Mouse (Mus musculus) forebrain, embryonic 16.5 days (tissue): Measurements from ENCODE around the gene Klf16. TPM values are rescaled to one million over a fixed set of nuclear protein-coding genes. Genes with fewer than 3 reads are reported as not detected.
A peak's percentile ranks its signal among the peaks of the same experiment; 100 is the strongest.

Source experiments
- ATAC-seq: fragments of 200-750 bp; cut with Nextera tagmentation; 2 replicates; pipeline ENCODE4 v1.8.0; 2017; ENCODE audit warnings: mild to moderate bottlenecking, moderate library complexity
- H3K27ac ChIP-seq: fragments of 300-500 bp; sonication (generic); 2 replicates; pipeline ENCODE4 v1.5.1; 2014; ENCODE audit warnings: low read length, control low read depth
- H3K27me3 ChIP-seq: fragments of 300-500 bp; sonication (generic); replicated peaks from 2 replicates; pipeline ENCODE4 v1.6.1; 2014; ENCODE audit warnings: low read length; ENCODE audit not compliant: control insufficient read depth, insufficient read depth
- H3K36me3 ChIP-seq: fragments of 300-500 bp; sonication (generic); 2 replicates; pipeline ENCODE4 v1.6.1; 2014; ENCODE audit not compliant: control insufficient read depth, insufficient read depth
- H3K4me1 ChIP-seq: fragments of 300-500 bp; sonication (generic); replicated peaks from 2 replicates; pipeline ENCODE4 v1.6.1; 2014; ENCODE audit warnings: low read length; ENCODE audit not compliant: control insufficient read depth, insufficient read depth
- H3K4me2 ChIP-seq: fragments of 300-500 bp; sonication (generic); 2 replicates; pipeline ENCODE4 v1.6.1; 2014; ENCODE audit warnings: mild to moderate bottlenecking, low read length, control low read depth
- H3K4me3 ChIP-seq: fragments of 300-500 bp; sonication (generic); replicated peaks from 2 replicates; pipeline ENCODE4 v1.5.1; 2014; ENCODE audit warnings: mild to moderate bottlenecking, low read length, control low read depth
- H3K9ac ChIP-seq: fragments of 300-500 bp; sonication (generic); replicated peaks from 2 replicates; pipeline ENCODE4 v1.6.1; 2014; ENCODE audit warnings: low read depth, low read length, control low read depth
- H3K9me3 ChIP-seq: fragments of 300-500 bp; sonication (generic); 2 replicates; pipeline ENCODE4 v1.6.1; 2016; ENCODE audit warnings: low read length; ENCODE audit not compliant: control insufficient read depth
- WGBS: fragments of 180-500 bp; shearing (Covaris S2); extraction: QIAGEN DNeasy Blood & Tissue Kit; methylation state at CpG from one replicate; pipeline ENCODE4 v1.1.7; 2014; 5-methylcytosine and 5-hydroxymethylcytosine counted together
- polyA plus RNA-seq: library from polyadenylated mRNA; unstranded; fragments of >200 nt; fragmentation: Nextera tagmentation; extraction: Ambion mirVana; gene quantifications from 2 replicates; pipeline ENCODE4 v1.2.1, GENCODE M21; 2015

Gene Klf16
- polyA plus RNA-seq, 1 experiment from 2014 or later, result 10.1 TPM

GRCm38 (mm10) chr10:80589879-80590854 lies 13.0 kb upstream of the Klf16 start, which contains the start of gene Abhd17a:
Gene Abhd17a (minus strand): TSS chr10:80590341.
- Histone ChIP-seq H3K9ac (peak within 1 kb of the TSS; percentile 90), H3K27ac (peak within 1 kb of the TSS; percentile 42; the same call in 1 of the 2 replicates), H3K4me1 (peaks cover 23% of the 10 kb centered on the region), H3K27me3 (no peaks in the 10 kb centered on the region; the same call in 1 of the 2 replicates), H3K4me2 (peak within 1 kb of the TSS; percentile 99), H3K9me3 (no peaks in the 10 kb centered on the region), H3K36me3 (no peaks in the 10 kb centered on the region), H3K4me3 (peak within 1 kb of the TSS; percentile 91)
- peak; percentile 99 for ATAC-seq
- WGBS, result 1% methylated on average over 62 of the region's 73 CpGs

- H3K27ac ChIP-seq, result no peak overlapping the region
- peak overlapping the region; percentile 99 for H3K4me2 ChIP-seq
- no peaks in the 10 kb centered on the region for H3K36me3 ChIP-seq
- H3K4me1 ChIP-seq, result peaks cover 23% of the 10 kb centered on the region
- no peaks in the 10 kb centered on the region for H3K9me3 ChIP-seq
- H3K4me3 ChIP-seq, result peak overlapping the region; percentile 91
- whole genome bisulfite sequencing, result 20% methylated on average over 12 of the region's 12 CpGs
- peak overlapping the region; percentile 90 for H3K9ac ChIP-seq
- ATAC-seq, result no peak
- no peaks in the 10 kb centered on the region; the same call in 1 of the 2 replicates for H3K27me3 ChIP-seq
Observed at GRCm38 (mm10) chr10:80589127-80589878, 12.2 kb upstream of the Klf16 start.

GRCm38 (mm10) chr10:80587305-80587657 lies 10.2 kb upstream of the Klf16 start:
- no peaks in the 10 kb centered on the region; the same call in 1 of the 2 replicates for H3K27me3 ChIP-seq
- 40% methylated on average over 4 of the region's 4 CpGs for WGBS
- H3K4me2 ChIP-seq, result no peak overlapping the region
- no peak overlapping the region for H3K9ac ChIP-seq
- no peaks in the 10 kb centered on the region for H3K9me3 ChIP-seq
- no peak for ATAC-seq
- H3K27ac ChIP-seq, result no peak overlapping the region
- H3K4me3 ChIP-seq, result no peak overlapping the region
- H3K36me3 ChIP-seq, result no peaks in the 10 kb centered on the region
- peaks cover 23% of the 10 kb centered on the region for H3K4me1 ChIP-seq

DNA sequence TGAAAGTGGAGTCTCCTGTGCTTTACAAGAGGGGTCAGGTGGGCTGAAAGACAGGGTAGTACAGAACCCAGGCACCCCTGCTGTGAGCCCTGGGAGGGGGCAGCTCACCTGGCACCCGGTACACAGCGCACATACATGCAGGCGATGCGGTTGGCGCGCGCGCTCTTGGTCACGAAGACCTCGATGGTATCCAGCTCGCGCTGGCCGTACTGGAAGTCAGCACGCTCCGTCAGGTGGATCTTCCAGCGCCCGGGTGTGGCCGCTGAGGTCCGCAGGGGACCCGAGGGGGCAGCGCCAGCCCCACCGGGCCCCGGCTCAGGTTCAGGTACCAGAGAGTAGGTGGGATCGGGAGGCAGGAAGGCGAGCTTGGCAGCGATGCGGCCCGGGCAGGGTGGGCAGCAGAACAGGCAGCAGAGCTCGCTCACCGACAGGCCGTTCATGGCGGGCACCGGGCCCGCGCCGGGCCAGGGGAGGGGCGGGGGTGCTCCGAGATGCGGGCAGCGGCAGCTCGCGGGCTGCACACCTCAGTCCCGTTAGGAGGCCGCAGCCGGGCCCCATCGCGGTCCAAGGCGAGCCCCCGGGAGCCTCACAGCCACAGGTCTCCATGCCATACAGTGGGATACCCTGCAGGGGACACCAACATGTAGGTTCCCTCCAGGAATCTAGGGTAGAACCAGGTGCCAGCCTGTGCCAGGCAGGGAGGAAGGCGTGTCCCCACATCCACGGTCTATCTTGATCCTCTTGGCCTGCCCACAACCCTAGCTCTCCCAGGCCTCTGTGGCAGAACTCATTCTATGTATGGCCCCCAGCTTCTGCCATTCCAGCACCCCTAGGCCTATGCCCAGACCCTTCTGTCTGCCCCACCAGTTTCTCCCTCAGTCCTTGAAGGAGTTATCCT lies 9.5 kb upstream of the Klf16 start:
- H3K36me3 ChIP-seq, result no peaks in the 10 kb centered on the region
- no peak overlapping the region for H3K4me2 ChIP-seq
- no peak overlapping the region for H3K27ac ChIP-seq
- H3K4me3 ChIP-seq, result no peak overlapping the region
- H3K9me3 ChIP-seq, result no peaks in the 10 kb centered on the region
- no peak for ATAC-seq
- H3K4me1 ChIP-seq, result peaks cover 23% of the 10 kb centered on the region
- no peak overlapping the region for H3K9ac ChIP-seq
- H3K27me3 ChIP-seq, result no peaks in the 10 kb centered on the region
- 94% methylated on average over 49 of the region's 51 CpGs for WGBS

DNA sequence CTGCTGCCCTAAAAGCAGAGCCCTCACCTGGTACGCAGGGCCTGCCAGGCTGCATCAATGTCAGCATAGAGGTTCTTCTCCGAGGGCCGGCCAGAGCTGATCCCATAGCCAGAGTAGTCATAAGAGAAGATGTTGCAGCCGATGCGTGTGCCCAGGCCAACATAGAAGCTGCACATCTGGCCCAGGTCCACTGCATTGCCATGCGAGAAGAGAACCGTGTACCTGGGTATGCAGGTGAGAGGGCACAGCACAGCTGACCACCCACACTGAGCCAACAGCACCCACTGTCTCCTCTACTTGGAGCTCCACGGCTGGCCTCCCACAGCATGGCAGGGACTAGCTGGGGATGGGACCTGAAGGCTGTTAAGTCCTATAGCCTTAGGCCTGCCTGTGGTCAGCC lies 8.5 kb upstream of the Klf16 start:
- Histone ChIP-seq H3K4me3 (no peak overlapping the region), H3K27me3 (no peaks in the 10 kb centered on the region), H3K9ac (no peak overlapping the region), H3K9me3 (no peaks in the 10 kb centered on the region), H3K36me3 (no peaks in the 10 kb centered on the region), H3K27ac (no peak overlapping the region), H3K4me1 (peaks cover 23% of the 10 kb centered on the region), H3K4me2 (no peak overlapping the region)
- ATAC-seq, result no peak
- 96% methylated on average over 8 of the region's 8 CpGs for WGBS

DNA sequence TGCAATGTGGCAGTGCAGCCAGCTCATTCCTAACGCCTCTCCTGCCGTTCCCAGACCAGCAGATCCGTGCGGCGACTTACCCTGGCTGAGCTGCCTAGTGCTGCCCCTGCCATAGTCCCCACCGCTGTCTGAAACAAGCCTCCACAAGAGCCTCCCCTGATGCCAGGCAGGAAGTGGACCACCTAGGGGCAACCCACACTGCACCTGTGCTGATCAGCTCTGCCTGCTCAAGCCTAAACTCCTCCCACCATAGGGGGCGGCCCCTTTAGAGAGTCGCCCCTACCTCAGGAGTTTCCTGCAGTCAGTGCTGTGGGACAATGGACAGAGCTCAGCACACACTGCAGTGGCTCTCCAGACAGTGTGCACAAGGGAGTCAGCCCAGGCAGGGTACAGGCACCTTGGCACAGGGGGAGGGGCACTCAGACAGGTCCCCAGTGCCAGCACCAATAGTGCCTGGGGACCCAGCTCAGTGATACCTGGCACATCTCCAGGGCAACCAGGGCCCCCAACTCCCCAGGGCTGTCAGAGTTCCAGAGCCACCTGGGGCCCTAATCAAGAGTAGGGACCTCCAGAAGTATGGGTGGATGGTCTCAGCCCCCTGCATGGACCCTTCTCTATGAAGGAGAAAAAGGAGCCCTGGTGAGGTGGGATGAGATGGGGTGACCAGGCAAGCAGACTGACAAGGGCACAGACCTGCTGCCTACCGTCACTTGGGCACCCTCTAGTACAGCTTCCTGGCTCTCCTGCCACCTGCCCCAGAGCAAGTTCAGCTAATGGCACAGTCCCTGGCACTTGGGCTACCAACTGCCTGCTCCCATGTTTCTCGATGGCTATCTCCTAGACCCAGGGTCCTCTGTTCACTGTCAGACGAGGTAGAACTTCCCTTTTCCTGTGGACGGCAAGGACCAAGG lies 7.8 kb upstream of the Klf16 start:
- 73% methylated on average over 12 of the region's 12 CpGs for WGBS
- Histone ChIP-seq H3K27me3 (no peaks in the 10 kb centered on the region), H3K4me2 (no peak overlapping the region)

DNA sequence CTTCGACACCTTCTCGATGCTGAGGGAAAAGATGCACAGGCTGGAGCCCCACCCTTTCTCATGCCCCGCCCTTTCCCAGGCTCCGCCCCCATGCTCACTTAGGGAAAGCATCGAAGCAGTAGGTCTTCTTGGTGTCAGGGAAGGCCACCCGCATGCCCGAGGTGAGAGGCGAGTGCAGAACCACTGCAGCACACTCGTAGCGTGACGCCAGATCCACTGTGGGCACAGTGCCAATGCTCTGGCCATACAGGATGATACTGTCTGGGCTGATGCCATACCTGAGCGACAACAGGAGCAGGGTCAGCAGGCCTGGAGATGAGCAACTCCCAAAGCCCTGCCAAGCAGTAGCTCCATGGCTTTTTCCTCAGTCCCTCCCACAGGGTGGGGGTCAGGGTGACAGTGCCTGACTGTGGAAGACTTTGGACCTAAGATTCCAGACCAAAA lies 6.9 kb upstream of the Klf16 start:
- no peak overlapping the region for H3K4me3 ChIP-seq
- no peak for ATAC-seq
- WGBS, result 63% methylated on average over 12 of the region's 12 CpGs
- no peak overlapping the region for H3K9ac ChIP-seq
- no peaks in the 10 kb centered on the region for H3K36me3 ChIP-seq
- no peak overlapping the region for H3K27ac ChIP-seq
- H3K4me1 ChIP-seq, result peaks cover 16% of the 10 kb centered on the region
- H3K27me3 ChIP-seq, result no peaks in the 10 kb centered on the region
- no peaks in the 10 kb centered on the region for H3K9me3 ChIP-seq
- no peak overlapping the region for H3K4me2 ChIP-seq

More for the DNA sequence above, 7.8 kb upstream of the Klf16 start:
- Histone ChIP-seq H3K4me3 (no peak overlapping the region), H3K4me1 (peaks cover 23% of the 10 kb centered on the region), H3K9ac (no peak overlapping the region), H3K36me3 (no peaks in the 10 kb centered on the region), H3K27ac (no peak overlapping the region), H3K9me3 (no peaks in the 10 kb centered on the region)
- peak; percentile 10; the same call in 1 of the 2 replicates for ATAC-seq

- H3K4me3 ChIP-seq, result no peak overlapping the region
- 88% methylated on average over 5 of the region's 5 CpGs for WGBS
- H3K9me3 ChIP-seq, result no peaks in the 10 kb centered on the region
- no peak overlapping the region for H3K27ac ChIP-seq
- no peak for ATAC-seq
- H3K36me3 ChIP-seq, result no peaks in the 10 kb centered on the region
- no peak overlapping the region for H3K4me2 ChIP-seq
- H3K27me3 ChIP-seq, result no peaks in the 10 kb centered on the region
- no peak overlapping the region for H3K9ac ChIP-seq
- H3K4me1 ChIP-seq, result peaks cover 15% of the 10 kb centered on the region
Observed at GRCm38 (mm10) chr10:80583047-80583446, 5.9 kb upstream of the Klf16 start.
